Mouse (Mus musculus) C2C12 (cell line): ENCODE measurements around the gene Glce.

Experiments used
- CTCF ChIP-seq: IDR thresholded peaks from one replicate; pipeline ENCODE4 v1.5.1; 2011; ENCODE audit not compliant: control insufficient read depth, insufficient read depth, insufficient read length
- MYOD1 ChIP-seq: IDR thresholded peaks from one replicate; pipeline ENCODE4 v1.6.1; 2011; ENCODE audit warnings: low read depth; ENCODE audit not compliant: control insufficient read depth, insufficient read length
- USF1 ChIP-seq: IDR thresholded peaks from one replicate; pipeline ENCODE4 v1.6.1; 2011; ENCODE audit warnings: low read depth, mild to moderate bottlenecking, control low read depth, moderate library complexity

- TF ChIP-seq CTCF = no peak
- TF ChIP-seq USF1 = no peak
- TF ChIP-seq MYOD1 = no peak
These were observed 49.8 kb upstream of the Glce start for GRCm38 (mm10) chr9:62172239-62172638.
